ENCODE assay signal across 9 mouse cellular contexts in the genomic region with DNA sequence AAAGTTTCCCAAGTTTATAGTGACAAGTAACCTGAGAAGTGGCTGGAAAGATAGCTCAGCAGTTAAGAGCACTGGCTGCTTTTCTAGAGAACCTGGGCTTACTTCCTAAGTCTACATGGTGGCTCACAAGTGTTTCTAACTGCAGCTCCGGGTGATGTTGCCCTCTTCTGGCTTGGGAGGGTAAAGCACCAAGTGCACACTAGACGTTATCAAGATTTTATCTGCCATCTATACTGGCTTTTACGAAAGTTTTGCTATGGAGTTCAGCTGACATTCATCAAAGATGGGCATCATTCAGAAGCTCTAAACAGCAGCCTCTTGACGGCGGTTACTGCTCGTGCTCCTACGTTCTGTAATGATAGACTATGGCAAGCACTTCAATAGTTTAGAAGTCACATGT. TPM values are rescaled to one million over a fixed set of nuclear protein-coding genes. Genes with fewer than 3 reads are reported as not detected.
DNase-seq lines count a peak whose midpoint lies in the region; ATAC-seq and TF ChIP-seq lines count a peak whose summit lies in the region.
"Had no signal": no experiment of that assay in that cellular context is flagged by ENCODE, and none has a peak within 500 bp of the region (broad histone marks: within the 10 kb centered on the region; RNA-seq: fewer than 3 reads in every experiment).

No protein-coding gene starts in this region.

- no peak overlapping the region for H3K27ac ChIP-seq in forebrain, embryonic 10.5 days
- H3K27ac ChIP-seq: hindbrain, embryonic 15.5 days had no signal

- H3K4me3 ChIP-seq in G1E (ENCODE audit: low read depth, low read length): no peak overlapping the region
- H3K4me3 ChIP-seq in forebrain, embryonic 10.5 days: no peak overlapping the region
- H3K4me3 ChIP-seq: hindbrain, embryonic 15.5 days had no signal

- H3K27me3 ChIP-seq in G1E (ENCODE audit: insufficient read depth, low read length): no peaks in the 10 kb centered on the region
- H3K27me3 ChIP-seq in forebrain, embryonic 10.5 days (ENCODE audit: poor library complexity, severe bottlenecking): no peaks in the 10 kb centered on the region
- H3K27me3 ChIP-seq: hindbrain, embryonic 15.5 days had no signal

- peaks cover 51% of the 10 kb centered on the region for H3K36me3 ChIP-seq in G1E (replicated peaks)
- peaks cover 37% of the 10 kb centered on the region for H3K36me3 ChIP-seq in forebrain, embryonic 10.5 days (replicated peaks)

- 26% methylated on average over 7 of the region's 7 CpGs for WGBS in forebrain, embryonic 10.5 days

- intact Hi-C loops in heart, postnatal 14 days (cut with DNase I): loop anchor here (1.0 to 10.0 kb wide), 4 partner anchors 100 to 373 kb away; no protein-coding TSS in a partner anchor

- DNase-seq in G1E (ENCODE audit: low spot score): no peak
- peak; percentile 81 for DNase-seq in brain, adult 2 months (ENCODE audit: low read depth, low spot score)
- DNase-seq in forebrain, embryonic 10.5 days (ENCODE audit: extremely low spot score, low spot score): peak; percentile 66
- DNase-seq in heart, postnatal 14 days: peak; percentile 58 to 72
- peak; percentile 38 to 81 for DNase-seq in layer of hippocampus, adult 18-20 months (ENCODE audit: low spot score in 2 of 2)
- DNase-seq in lung, adult 18-20 months: peak; percentile 73 to 80
- DNase-seq in retina, embryonic 14.5 days (ENCODE audit: low spot score): peak; percentile 83
- peak; percentile 87 for DNase-seq in thymus, postnatal 14 days

- ATAC-seq in G1E (ENCODE audit: extremely low read depth, insufficient number of reproducible peaks, low FRiP score, poor library complexity, severe bottlenecking): peak; percentile 42; the same call in 1 of the 2 replicates

- peak; percentile 49 for TF ChIP-seq CTCF in G1E (IDR thresholded peaks at IDR 0.05; ENCODE audit: low read depth, low read length)

- H3K9me3 ChIP-seq in G1E (replicated peaks): peaks cover 11% of the 10 kb centered on the region
- H3K9me3 ChIP-seq in forebrain, embryonic 10.5 days: no peaks in the 10 kb centered on the region
- H3K9me3 ChIP-seq: hindbrain, embryonic 15.5 days had no signal

- H3K4me1 ChIP-seq in G1E (ENCODE audit: insufficient read depth, low read depth, low read length): peaks cover 26% of the 10 kb centered on the region
- H3K4me1 ChIP-seq in forebrain, embryonic 10.5 days: peaks cover 18% of the 10 kb centered on the region

RNA-seq across cellular contexts. Expression of gene 2210016F16Rik, which starts 2.9 kb away (rescaled TPM):
- total RNA-seq in G1E (2014; fragmentation: Nextera tagmentation) (17.1 and 21.5 TPM in 2 replicates), G1E (2017) (19.3 and 22.8 TPM in 2 replicates)
- 12.7 and 18.1 TPM in 2 replicates for polyA plus RNA-seq in G1E (2012)
- 29.1 and 29.4 TPM in 2 replicates for polyA plus RNA-seq in forebrain, embryonic 10.5 days (2016; fragmentation: Nextera tagmentation; extraction: Ambion mirVana)
- 10 to 100 TPM; 12.7 to 13.7 TPM for total RNA-seq in heart, postnatal 14 days (2021)
- 1 to 10 TPM; 7.8 to 8.3 TPM for total RNA-seq in layer of hippocampus, adult 18-20 months (2021)

RNA-seq across cellular contexts. Expression of gene Rmi1, which starts 14.1 kb away (rescaled TPM):
- 161 and 170 TPM in 2 replicates for total RNA-seq in G1E (2014; fragmentation: Nextera tagmentation)
- 74.5 and 95.0 TPM in 2 replicates for total RNA-seq in G1E (2017)
- 29.8 and 31.4 TPM in 2 replicates for polyA plus RNA-seq in G1E (2012)
- 30.8 and 32.7 TPM in 2 replicates for polyA plus RNA-seq in forebrain, embryonic 10.5 days (2016; fragmentation: Nextera tagmentation; extraction: Ambion mirVana)
- 1 to 10 TPM; 9.5 to 9.6 TPM for total RNA-seq in heart, postnatal 14 days (2021)
- total RNA-seq in layer of hippocampus, adult 18-20 months (2021): 10 to 100 TPM; 15.4 to 16.6 TPM

RNA-seq across cellular contexts. Expression of gene Hnrnpk, which starts 15.2 kb away (rescaled TPM):
- total RNA-seq in G1E (2014; fragmentation: Nextera tagmentation) (1,619 and 1,730 TPM in 2 replicates), G1E (2017) (2,025 and 2,332 TPM in 2 replicates)
- polyA plus RNA-seq in G1E (2012): 837 and 1,008 TPM in 2 replicates
- 2,219 and 2,417 TPM in 2 replicates for polyA plus RNA-seq in forebrain, embryonic 10.5 days (2016; fragmentation: Nextera tagmentation; extraction: Ambion mirVana)
- 100 to 1,000 TPM; 547 to 571 TPM for total RNA-seq in heart, postnatal 14 days (2021)
- total RNA-seq in layer of hippocampus, adult 18-20 months (2021): 100 to 1,000 TPM; 658 to 684 TPM

RNA-seq across cellular contexts. Expression of gene Kif27, which starts 29.0 kb away (rescaled TPM):
- not detected in 2 replicates for total RNA-seq in G1E (2014; fragmentation: Nextera tagmentation)
- 0.05 and 0.06 TPM in 2 replicates for total RNA-seq in G1E (2017)
- not detected in 2 replicates for polyA plus RNA-seq in G1E (2012)
- 0.93 and 0.97 TPM in 2 replicates for polyA plus RNA-seq in forebrain, embryonic 10.5 days (2016; fragmentation: Nextera tagmentation; extraction: Ambion mirVana)
- under 1 TPM; 0.10 to 0.24 TPM for total RNA-seq in heart, postnatal 14 days (2021)
- total RNA-seq in layer of hippocampus, adult 18-20 months (2021): 1 to 10 TPM; 3.3 to 3.6 TPM

Comparison
In these comparisons a context has a peak if more than half of its experiments do, and no peak if none do; other contexts are left out.
1. RNA of gene Rmi1, which starts 14.1 kb away (total RNA-seq): 74.5 to 170 TPM in G1E; 15.4 to 16.6 TPM in layer of hippocampus, adult 18-20 months and 9.5 to 9.6 TPM in heart, postnatal 14 days; every median in the first group is over 4 times any median in the second.